Mouse (Mus musculus): ENCODE data around the gene Vmn2r17.

The Vmn2r17 gene

DNA sequence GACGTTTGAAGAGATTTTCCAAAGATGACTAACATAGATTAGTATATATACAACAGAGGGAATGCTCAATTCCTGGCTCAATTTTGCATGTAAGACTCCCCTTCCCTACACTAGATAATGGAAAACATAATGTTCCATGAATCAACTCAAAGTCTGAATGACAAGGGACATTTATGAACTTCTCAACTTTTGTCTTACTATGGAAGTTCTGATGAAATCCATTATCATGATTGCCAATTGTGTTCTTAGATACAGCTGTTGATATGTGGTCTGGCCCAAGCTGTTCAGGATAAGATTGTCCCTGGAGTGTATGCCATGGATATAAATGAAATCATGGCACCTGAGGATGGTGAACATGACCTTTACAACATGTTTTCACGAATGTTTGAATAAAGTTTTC is at the start of gene Vmn2r17:
Vmn2r17 (plus strand) TSS at position 301 of the 400 bp plus-strand sequence.
- DNase-seq (ENCODE audit: extremely low read depth, low read depth) = no peak

DNA sequence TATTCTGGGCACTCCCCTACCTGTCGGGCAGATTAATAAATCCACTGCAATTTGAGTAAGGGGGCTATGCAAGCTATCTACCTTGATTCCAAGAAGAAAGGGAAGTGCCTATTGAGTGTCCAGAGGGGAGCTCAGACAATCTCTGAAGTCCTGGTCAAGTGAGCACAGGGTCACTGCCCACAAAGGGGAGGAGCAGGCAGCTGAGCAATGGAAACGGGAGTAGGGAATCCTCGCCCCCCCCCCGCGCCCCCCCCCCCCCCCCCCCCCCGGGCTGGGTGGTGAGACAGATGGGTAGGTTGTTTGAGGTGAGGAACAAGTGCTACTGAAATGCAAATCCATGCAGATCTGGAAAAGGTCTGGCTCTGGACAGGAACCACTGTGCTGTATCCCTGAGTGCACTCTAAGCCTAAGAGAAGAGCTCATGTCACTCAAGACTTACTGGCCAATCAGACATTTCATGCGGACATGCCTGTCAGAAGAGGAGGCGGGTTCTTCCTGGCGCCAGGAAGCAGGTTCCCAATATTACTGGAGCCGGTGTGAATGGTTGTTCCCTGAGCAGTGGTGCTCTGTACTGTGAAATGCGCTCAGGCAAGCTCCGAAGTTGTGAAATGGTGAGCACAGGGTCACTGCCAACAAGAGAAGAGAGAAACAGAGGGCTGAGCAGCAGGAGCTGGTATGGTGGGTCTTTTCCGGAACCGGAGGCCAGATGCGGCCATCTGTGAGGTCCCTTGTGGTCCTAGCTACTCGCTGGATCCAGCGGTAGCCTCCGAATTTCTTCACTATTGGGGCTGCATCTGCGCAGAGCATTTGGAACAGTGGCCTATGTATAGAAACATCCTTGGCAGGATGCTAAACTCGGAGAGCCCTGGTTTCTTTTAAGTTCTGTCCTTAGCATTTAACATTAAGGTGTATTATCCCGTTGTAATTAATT is 47.4 kb downstream of the Vmn2r17 start:
- DNase-seq (ENCODE audit: extremely low read depth, low read depth) = no peak

DNA sequence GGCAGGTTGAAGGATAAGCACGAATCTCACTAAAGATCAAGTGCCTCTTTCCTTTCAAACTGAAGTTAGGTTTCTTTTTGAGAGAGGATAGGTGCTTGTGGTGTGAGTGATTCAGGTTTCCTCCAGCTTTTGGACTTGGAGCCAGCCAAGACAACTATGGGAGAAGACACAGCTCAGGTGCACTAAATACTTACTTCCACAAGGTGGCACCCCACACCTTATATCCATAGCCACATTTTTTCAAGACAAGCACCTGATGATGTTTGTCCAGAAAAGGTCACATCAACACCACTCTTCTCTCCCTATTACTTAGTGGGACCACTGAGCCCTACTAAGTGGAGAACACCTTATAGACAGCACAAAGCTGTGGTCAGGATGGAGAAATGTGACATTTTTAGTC is 87.2 kb downstream of the Vmn2r17 start:
- peak; percentile 41 for DNase-seq (ENCODE audit: extremely low read depth, low read depth)
